Mouse (Mus musculus) heart, adult 11 months (tissue): ENCODE results near the gene Hmgn2.
A peak's percentile ranks its signal among the peaks of the same experiment; 100 is the strongest.

ENCODE experiments used
- DNase-seq: peaks from one replicate; pipeline ENCODE4 v3.0.0; 2022

Gene Hmgn2

GRCm38 (mm10) chr4:133978021-133978711 is 9.7 kb upstream of the Hmgn2 start:
- DNase-seq: no peak

DNA sequence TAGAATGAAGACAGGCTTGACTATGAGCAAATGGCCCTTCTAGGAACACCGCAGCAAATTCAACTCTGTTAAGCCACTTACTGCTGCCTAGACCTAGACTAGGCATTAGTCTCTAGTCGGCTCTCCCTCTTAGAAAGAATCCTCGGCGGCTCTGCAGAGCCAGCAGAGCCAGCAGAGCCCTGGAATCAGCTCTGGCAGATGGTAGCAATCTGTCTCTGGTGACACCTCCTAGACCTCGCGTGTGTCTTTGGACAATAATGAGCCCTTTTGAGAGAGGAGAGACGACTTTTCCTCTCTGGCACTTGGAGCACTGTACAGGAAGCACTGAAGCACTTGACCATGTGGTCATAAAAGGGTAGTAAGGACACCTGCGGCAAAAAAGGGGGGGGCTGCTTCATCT is 3.3 kb upstream of the Hmgn2 start:
- no peak for DNase-seq

GRCm38 (mm10) chr4:133970876-133971275 is 2.4 kb upstream of the Hmgn2 start:
- DNase-seq: peak; percentile 92

DNA sequence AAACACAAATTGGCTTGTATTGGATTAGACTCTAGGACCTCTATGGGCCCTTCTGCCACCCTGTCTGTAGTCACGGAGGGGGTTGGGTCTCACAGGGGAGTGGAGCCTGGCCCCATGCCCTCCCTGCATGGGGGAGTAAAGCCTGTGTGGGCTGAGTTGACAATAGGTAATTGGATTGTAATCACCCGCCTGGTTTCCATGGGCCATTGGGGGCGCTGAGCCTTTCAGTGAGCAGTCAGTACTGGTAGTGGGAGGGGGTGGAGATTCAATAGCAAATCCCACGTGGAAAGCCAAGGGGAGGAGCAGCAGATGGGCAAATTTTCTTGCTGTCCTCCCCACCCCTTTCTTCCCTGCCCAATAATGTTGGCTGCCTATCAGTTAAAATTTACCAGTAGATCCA is 1.7 kb upstream of the Hmgn2 start:
- peak; percentile 94 for DNase-seq

GRCm38 (mm10) chr4:133969114-133969770 is 792 bp upstream of the Hmgn2 start:
- no peak for DNase-seq

DNA sequence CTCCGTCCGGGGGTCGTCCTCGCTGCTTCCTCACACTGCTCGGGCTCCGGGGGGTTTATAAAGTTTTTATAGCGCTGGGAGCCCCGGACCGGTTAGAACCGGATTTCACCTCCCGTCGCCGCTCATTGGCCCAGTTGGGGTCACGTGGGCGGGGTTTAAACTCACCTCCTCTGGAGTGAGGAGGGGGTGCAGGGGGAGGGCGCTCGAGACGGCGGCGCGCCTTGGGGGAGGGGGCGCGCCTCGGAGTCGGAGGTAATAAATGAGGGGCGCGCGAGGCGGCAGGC is 642 bp downstream of the Hmgn2 start:
- DNase-seq: peak; percentile 99

GRCm38 (mm10) chr4:133967138-133967865 is 1.1 kb downstream of the Hmgn2 start:
- peak; percentile 99 for DNase-seq

GRCm38 (mm10) chr4:133966271-133966940 is 2.0 kb downstream of the Hmgn2 start:
- DNase-seq: peak; percentile 86

GRCm38 (mm10) chr4:133962566-133962965 is 5.9 kb downstream of the Hmgn2 start:
- no peak for DNase-seq

DNA sequence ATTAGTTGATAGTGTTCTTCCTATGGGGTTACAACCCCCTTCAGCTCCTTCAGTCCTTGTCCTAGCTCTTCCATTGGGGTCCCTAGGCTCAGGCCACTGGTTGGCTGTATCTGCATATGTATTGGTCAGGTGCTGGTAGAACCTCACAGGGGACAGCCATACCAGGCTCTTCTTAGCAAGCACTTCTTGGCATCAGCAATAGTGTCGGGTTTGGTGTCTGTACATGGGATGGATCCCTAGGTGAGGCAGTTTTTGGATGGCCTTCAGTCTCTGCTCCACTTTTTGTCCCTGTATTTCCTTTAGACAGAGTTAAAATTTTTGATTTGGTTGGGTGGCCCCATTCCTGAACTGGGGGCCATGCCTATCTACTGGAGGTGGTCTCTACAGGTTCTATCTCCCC is 9.6 kb downstream of the Hmgn2 start:
- DNase-seq: peak; percentile 70

GRCm38 (mm10) chr4:133956358-133956757 is 12.1 kb downstream of the Hmgn2 start:
- no peak for DNase-seq

GRCm38 (mm10) chr4:133946736-133947135 is 21.7 kb downstream of the Hmgn2 start:
- DNase-seq: no peak

DNA sequence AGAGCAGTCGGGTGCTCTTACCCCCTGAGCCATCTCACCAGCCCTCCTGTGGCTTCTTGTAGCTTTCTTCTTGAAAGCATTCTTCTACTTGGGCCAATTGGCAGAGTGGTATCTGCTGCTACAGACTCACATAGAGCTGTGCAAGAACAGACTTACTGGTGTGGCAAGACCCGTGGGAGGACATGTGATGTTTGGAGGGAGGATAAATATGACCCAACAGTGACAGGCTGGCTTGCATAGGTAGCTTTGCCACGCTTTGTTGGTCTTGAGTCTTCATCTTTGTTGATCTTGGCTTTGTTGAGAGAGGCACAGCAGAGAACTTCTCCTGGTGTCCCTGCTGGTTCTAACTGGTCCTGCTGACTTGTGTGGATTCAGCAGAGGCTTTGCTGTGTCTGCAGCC is 24.7 kb downstream of the Hmgn2 start:
- DNase-seq: no peak

DNA sequence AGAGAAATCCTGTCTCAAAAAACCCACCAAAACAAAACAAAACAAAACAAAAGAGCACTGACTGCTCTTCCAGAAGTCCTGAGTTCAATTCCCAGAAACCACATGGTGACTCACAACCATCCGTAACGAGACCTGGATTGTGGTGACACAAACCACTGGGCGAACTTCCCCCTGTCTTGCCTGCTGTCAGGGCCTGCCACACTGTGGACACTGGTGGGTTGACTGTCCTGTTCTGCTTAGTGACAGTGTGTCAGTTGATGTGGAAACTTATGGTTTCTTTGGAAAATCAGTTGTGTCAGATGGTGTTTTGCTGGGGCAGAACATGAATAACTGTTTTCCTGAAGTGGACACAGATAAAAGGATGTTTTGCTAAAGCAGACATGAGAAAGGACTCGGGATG is 25.8 kb downstream of the Hmgn2 start:
- DNase-seq: no peak

DNA sequence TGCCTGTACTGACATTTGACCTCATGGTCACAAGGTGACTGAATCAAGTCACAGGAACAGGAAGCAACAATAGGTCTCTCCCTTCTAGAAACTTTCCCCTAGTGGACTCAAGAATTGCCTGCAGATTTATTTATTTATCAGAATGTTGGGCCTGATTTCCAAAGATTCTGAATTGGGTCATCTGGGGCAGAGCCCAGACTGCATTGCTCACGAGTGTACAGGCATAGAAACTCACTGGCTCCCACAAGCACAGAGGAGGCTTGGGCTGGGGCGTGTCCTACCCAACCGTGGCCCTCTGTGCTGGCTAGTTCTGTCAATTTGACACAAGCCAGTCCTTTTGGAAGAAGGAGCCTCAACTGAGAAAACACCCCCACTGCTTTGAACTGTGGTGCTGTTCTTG is 26.9 kb downstream of the Hmgn2 start:
- DNase-seq: peak; percentile 94

DNA sequence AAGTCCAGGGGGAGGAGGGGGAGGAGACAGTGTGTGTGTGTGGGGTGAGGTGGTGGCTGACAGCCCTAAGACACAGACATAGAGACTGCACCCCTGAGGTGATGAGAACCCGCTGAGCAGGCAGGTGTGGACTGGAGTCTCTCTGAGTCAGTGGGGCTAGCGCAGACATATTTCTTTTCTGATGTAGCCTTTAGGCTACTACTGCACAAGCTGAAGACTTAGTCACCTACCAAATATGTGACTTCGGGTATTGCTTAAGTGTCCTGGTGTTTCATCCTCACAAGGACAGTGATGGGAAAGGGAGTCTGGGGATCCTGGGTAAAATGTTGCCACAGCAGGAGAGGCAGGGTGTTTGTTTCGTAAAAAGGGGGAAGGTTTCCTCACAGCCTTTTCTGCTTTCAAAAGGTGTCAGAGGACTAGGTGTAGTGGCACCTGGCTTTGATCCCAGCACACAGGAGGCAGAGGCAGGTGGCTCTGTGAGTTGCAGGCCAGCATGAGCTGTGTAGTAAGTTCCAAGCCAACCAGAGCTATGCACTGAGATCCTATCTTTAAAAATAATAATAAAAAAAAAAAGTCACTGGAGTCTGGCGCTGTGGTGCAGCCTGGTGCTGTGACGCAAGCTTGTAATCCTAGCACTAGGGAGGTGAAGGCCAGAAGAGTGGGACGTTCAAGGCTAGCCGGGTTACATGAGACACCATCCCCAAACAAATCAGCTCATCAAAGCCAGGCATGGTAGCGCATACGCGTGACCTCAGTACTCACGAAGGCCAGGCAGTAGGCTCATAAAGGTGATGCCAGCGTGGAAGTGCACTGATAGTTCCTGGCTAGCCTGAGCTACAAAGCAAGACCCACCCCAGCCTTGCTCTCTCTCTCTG is 27.8 kb downstream of the Hmgn2 start:
- no peak for DNase-seq

GRCm38 (mm10) chr4:133938077-133938476 is 30.4 kb downstream of the Hmgn2 start:
- DNase-seq: no peak

DNA sequence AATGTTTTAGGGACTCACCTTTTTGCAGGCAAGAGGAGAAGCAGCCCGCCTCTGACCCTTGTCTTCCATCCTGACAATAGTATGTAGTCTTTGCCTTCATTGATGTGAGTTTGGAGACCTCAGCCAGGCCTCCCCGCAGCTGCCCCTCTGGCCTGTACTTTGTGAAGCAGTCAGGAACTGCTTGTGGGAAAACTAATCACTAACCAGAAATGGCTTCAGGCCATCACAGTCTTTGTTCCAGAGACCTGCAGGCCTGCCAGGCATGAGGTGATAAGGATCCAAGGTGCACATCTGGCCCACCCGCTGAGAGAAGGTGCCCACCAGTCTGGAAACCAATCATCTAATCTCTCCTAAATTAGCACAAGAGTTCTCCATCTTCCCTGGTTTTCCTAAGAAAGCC is 36.7 kb downstream of the Hmgn2 start:
- no peak for DNase-seq

- DNase-seq: no peak
Measured at GRCm38 (mm10) chr4:133931349-133931748, 37.1 kb downstream of the Hmgn2 start.

DNA sequence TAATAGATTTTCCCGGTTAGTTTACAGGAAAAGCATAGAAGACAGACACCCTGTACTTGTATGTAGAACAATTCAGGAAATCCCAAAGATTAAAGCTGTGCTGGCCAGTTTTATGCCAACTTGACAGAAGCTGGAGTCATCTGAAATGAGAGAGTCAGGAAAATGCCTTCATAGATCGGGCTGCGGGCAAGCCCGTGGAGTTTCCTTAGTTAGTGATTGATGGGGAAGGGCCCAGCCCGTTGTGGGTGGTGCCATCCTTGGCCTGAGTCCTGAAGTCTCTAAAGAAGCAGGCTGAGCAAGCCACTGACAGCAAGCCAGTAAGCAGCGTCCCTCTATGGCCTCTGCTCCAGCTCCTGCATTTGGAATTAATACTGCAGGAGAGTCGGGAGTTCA is 39.2 kb downstream of the Hmgn2 start:
- peak; percentile 93 for DNase-seq

- peak; percentile 91 for DNase-seq
Measured at GRCm38 (mm10) chr4:133928576-133929277, 39.7 kb downstream of the Hmgn2 start.

- DNase-seq: no peak
Measured at GRCm38 (mm10) chr4:133925204-133925603, 43.2 kb downstream of the Hmgn2 start.
